Mouse (Mus musculus) stomach, postnatal 0 days (tissue): ENCODE data around the gene Ap1g2. TPM values are rescaled to one million over a fixed set of nuclear protein-coding genes. Genes with fewer than 3 reads are reported as not detected.
A peak's percentile ranks its signal among the peaks of the same experiment; 100 is the strongest.

Source experiments
- ATAC-seq: fragments of 200-750 bp; cut with Nextera tagmentation; 2 replicates; pipeline ENCODE4 v1.8.0; 2017; ENCODE audit not compliant: low FRiP score, low TSS enrichment
- DNase-seq: peaks from one replicate; pipeline ENCODE4 v3.0.0-alpha.2; 2016; ENCODE audit warnings: low spot score
- H3K27ac ChIP-seq: fragments of 300-500 bp; sonication (generic); replicated peaks from 2 replicates; pipeline ENCODE4 v1.5.1; 2014; ENCODE audit warnings: mild to moderate bottlenecking, control low read depth
- H3K27me3 ChIP-seq: fragments of 300-500 bp; sonication (generic); 2 replicates; pipeline ENCODE4 v1.6.1; 2014; ENCODE audit warnings: low read length; ENCODE audit not compliant: control insufficient read depth, insufficient read depth
- H3K36me3 ChIP-seq: fragments of 300-500 bp; sonication (generic); 2 replicates; pipeline ENCODE4 v1.6.1; 2014; ENCODE audit warnings: low read length, mixed read lengths; ENCODE audit not compliant: control insufficient read depth, insufficient read depth
- H3K4me1 ChIP-seq: fragments of 300-500 bp; sonication (generic); replicated peaks from 2 replicates; pipeline ENCODE4 v1.6.1; 2014; ENCODE audit warnings: antibody characterized with exemption; ENCODE audit not compliant: control insufficient read depth, insufficient read depth
- H3K4me2 ChIP-seq: fragments of 300-500 bp; sonication (generic); replicated peaks from 2 replicates; pipeline ENCODE4 v1.6.1; 2014; ENCODE audit warnings: low read depth, mild to moderate bottlenecking, control low read depth, moderate library complexity
- H3K4me3 ChIP-seq: fragments of 300-500 bp; sonication (generic); 2 replicates; pipeline ENCODE4 v1.5.1; 2014; ENCODE audit warnings: low read depth, low read length, control low read depth
- H3K9ac ChIP-seq: fragments of 300-500 bp; sonication (generic); 2 replicates; pipeline ENCODE4 v1.6.1; 2014; ENCODE audit warnings: mild to moderate bottlenecking, low read length, control low read depth, mixed read lengths
- H3K9me3 ChIP-seq: fragments of 300-500 bp; sonication (generic); 2 replicates; pipeline ENCODE4 v1.6.1; 2016; ENCODE audit warnings: low read length; ENCODE audit not compliant: control insufficient read depth
- CTCF ChIP-seq: IDR thresholded peaks from 2 replicates; pipeline ENCODE4 v1.5.1; 2016; ENCODE audit warnings: antibody characterized with exemption, low read depth, mild to moderate bottlenecking, moderate library complexity
- EP300 ChIP-seq: optimal IDR thresholded peaks from 2 replicates; pipeline ENCODE3; 2016; ENCODE audit warnings: antibody characterized with exemption
- WGBS: fragments of 180-500 bp; shearing (Covaris S2); extraction: QIAGEN DNeasy Blood & Tissue Kit; methylation state at CpG from one replicate; pipeline ENCODE4 v1.1.7; 2014; 5-methylcytosine and 5-hydroxymethylcytosine counted together
- polyA plus RNA-seq: library from polyadenylated mRNA; unstranded; fragments of >200 nt; fragmentation: Nextera tagmentation; extraction: Ambion mirVana; gene quantifications from 2 replicates; pipeline ENCODE4 v1.2.1, GENCODE M21; 2015

Gene Ap1g2
- polyA plus RNA-seq, 1 experiment from 2014 or later, result 26.4 TPM

- Histone ChIP-seq H3K4me1 (no peaks in the 10 kb centered on the region), H3K36me3 (no peaks in the 10 kb centered on the region), H3K9me3 (no peaks in the 10 kb centered on the region), H3K27ac (no peak overlapping the region), H3K9ac (no peak overlapping the region), H3K27me3 (no peaks in the 10 kb centered on the region), H3K4me3 (no peak overlapping the region), H3K4me2 (no peak overlapping the region)
- WGBS, result 33% methylated on average over 5 of the region's 5 CpGs
- TF ChIP-seq EP300, result no peak
- TF ChIP-seq CTCF, result peak; percentile 88
- peak; percentile 72 for DNase-seq
- peak; percentile 19; the same call in 1 of the 2 replicates for ATAC-seq
These were observed 42.0 kb upstream of the Ap1g2 start for GRCm38 (mm10) chr14:55148363-55148915.

- Histone ChIP-seq H3K27ac (no peak overlapping the region), H3K36me3 (no peaks in the 10 kb centered on the region), H3K4me3 (no peak overlapping the region), H3K27me3 (no peaks in the 10 kb centered on the region), H3K4me1 (no peaks in the 10 kb centered on the region), H3K4me2 (no peak overlapping the region), H3K9ac (no peak overlapping the region), H3K9me3 (no peaks in the 10 kb centered on the region)
- ATAC-seq, result no peak; the same call in 1 of the 2 replicates
- WGBS, result 82% methylated on average over 12 of the region's 12 CpGs
- no peak for TF ChIP-seq EP300
- no peak for TF ChIP-seq CTCF
- DNase-seq, result no peak
These were observed 40.5 kb upstream of the Ap1g2 start for GRCm38 (mm10) chr14:55146829-55147401.

- Histone ChIP-seq H3K9ac (no peak overlapping the region), H3K27ac (no peak overlapping the region), H3K4me2 (no peak overlapping the region), H3K27me3 (no peaks in the 10 kb centered on the region), H3K4me1 (no peaks in the 10 kb centered on the region), H3K9me3 (no peaks in the 10 kb centered on the region), H3K36me3 (no peaks in the 10 kb centered on the region), H3K4me3 (no peak overlapping the region)
- no peak for DNase-seq
- ATAC-seq, result no peak
- 93% methylated on average over 1 of the region's 1 CpGs for WGBS
- no peak for TF ChIP-seq CTCF
- no peak for TF ChIP-seq EP300
These were observed 39.9 kb upstream of the Ap1g2 start for GRCm38 (mm10) chr14:55146324-55146723.

GRCm38 (mm10) chr14:55139313-55139712 lies 32.9 kb upstream of the Ap1g2 start:
- Histone ChIP-seq H3K9ac (no peak overlapping the region), H3K27ac (no peak overlapping the region), H3K9me3 (no peaks in the 10 kb centered on the region), H3K36me3 (no peaks in the 10 kb centered on the region), H3K4me3 (no peak overlapping the region), H3K4me2 (no peak overlapping the region), H3K4me1 (no peaks in the 10 kb centered on the region), H3K27me3 (no peaks in the 10 kb centered on the region)
- peak; percentile 92 for ATAC-seq
- peak; percentile 67 for DNase-seq
- TF ChIP-seq CTCF (no peak), EP300 (no peak)
- WGBS, result 33% methylated on average over 7 of the region's 7 CpGs

- no peak overlapping the region for H3K4me3 ChIP-seq
- no peak overlapping the region for H3K4me2 ChIP-seq
- H3K4me1 ChIP-seq, result no peaks in the 10 kb centered on the region
- no peak overlapping the region for H3K27ac ChIP-seq
- H3K9me3 ChIP-seq, result no peaks in the 10 kb centered on the region
- WGBS, result 76% methylated on average over 8 of the region's 8 CpGs
- H3K9ac ChIP-seq, result no peak overlapping the region
- no peak for ATAC-seq
- no peaks in the 10 kb centered on the region for H3K27me3 ChIP-seq
- TF ChIP-seq EP300 (no peak), CTCF (no peak)
- H3K36me3 ChIP-seq, result no peaks in the 10 kb centered on the region
- DNase-seq, result no peak
These were observed 29.3 kb upstream of the Ap1g2 start for GRCm38 (mm10) chr14:55135676-55136075.

- Histone ChIP-seq H3K9me3 (no peaks in the 10 kb centered on the region), H3K4me3 (no peak overlapping the region), H3K36me3 (no peaks in the 10 kb centered on the region), H3K4me1 (no peaks in the 10 kb centered on the region), H3K9ac (no peak overlapping the region), H3K4me2 (no peak overlapping the region), H3K27me3 (no peaks in the 10 kb centered on the region), H3K27ac (no peak overlapping the region)
- TF ChIP-seq CTCF (no peak), EP300 (no peak)
- DNase-seq, result no peak
- 83% methylated on average over 7 of the region's 7 CpGs for WGBS
- no peak for ATAC-seq
These were observed 20.1 kb upstream of the Ap1g2 start for GRCm38 (mm10) chr14:55126521-55126920.
